Mouse (Mus musculus): ENCODE measurements around the gene Scn3a.

DNA sequence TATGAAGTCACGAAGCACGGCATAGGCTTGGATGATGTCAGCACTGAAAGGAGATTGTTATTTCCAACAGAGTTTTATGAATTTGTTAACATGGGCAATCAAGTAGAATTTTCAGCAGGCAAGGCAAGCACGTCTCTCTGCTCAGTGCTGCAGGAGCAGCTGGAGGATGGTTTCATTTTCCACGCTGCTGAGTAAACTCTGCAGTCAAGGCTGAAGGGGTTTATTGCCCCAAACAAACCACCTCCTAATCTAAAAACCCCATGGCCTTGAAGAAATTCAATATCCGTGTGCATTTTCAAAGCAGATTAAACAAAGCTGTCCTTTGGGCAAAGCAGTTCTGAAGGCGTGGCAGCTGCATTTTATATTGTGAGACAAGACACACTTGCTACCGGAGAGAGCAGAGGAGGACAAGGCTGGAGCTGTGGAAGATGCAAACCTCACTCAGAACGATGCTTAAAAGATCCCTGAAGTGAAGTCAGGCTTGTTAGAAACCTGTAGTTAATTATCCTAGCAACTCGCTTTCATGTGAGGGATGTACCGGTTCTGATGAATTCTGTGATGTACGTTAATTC is 96.0 kb downstream of the Scn3a start:
- TF ChIP-seq MEF2A (IDR thresholded peaks at IDR 0.05; ENCODE audit: borderline replicate concordance, low read depth, low read length): no peak
- no peak; the same call in 1 of the 2 replicates for TF ChIP-seq MXI1 (IDR thresholded peaks at IDR 0.05; ENCODE audit: low read depth, low read length)
- no peak for TF ChIP-seq POLR2A (IDR thresholded peaks at IDR 0.05; ENCODE audit: low read depth, low read length)
- TF ChIP-seq MAX (IDR thresholded peaks at IDR 0.05; ENCODE audit: low read length): no peak
- no peak for TF ChIP-seq BHLHE40 (IDR thresholded peaks at IDR 0.05; ENCODE audit: low read depth, low read length)
- no peak for TF ChIP-seq RAD21 (IDR thresholded peaks at IDR 0.05; ENCODE audit: low read depth, low read length)
- no peak for TF ChIP-seq EP300 (IDR thresholded peaks at IDR 0.05; ENCODE audit: low read length)

Data from CH12.LX (cell line).